ENCODE assay signal across 19 mouse cellular contexts in the genomic region with DNA sequence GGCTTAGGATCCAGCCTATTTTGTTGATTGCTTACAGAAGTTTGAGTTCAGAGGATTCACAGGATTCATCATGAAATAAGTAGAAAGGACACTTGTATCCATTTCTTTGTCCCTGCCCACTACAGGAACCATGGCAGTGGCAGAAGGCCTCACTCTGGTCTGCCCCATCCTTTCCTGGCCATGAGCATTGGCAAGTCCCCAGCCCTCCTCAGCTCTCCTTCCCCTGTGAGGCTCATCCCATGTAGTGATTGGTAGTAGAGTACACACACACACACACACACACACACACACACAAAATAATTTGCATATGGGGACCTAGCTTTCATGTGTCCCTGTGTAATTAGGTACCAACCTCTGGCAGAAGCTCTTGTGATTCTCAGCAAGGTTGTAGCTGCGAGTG.
"Had no signal": no experiment of that assay in that cellular context is flagged by ENCODE, and none has a peak within 500 bp of the region (broad histone marks: within the 10 kb centered on the region; RNA-seq: fewer than 3 reads in every experiment).

No protein-coding gene starts in this region.

- H3K27me3 ChIP-seq: limb, embryonic 13.5 days; liver, embryonic 12.5 days; liver, embryonic 15.5 days; lung, embryonic 15.5 days; megakaryocyte, embryonic 14.5 days; midbrain, embryonic 12.5 days had no signal

- ATAC-seq: intestine, embryonic 16.5 days; liver, embryonic 12.5 days had no signal

- DNase-seq: kidney, adult 18-20 months; kidney, adult 9 months; kidney, postnatal 14 days; kidney, postnatal 4 days; liver; lung, adult 18-20 months; lung, postnatal 10 days; lung, postnatal 36 days; right cerebral cortex, adult 18-20 months; thymus, adult 18-20 months; thymus, postnatal 4 days had no signal

- H3K4me2 ChIP-seq: limb, embryonic 13.5 days; liver, embryonic 12.5 days; liver, embryonic 15.5 days; lung, embryonic 15.5 days; midbrain, embryonic 12.5 days had no signal

- H3K9ac ChIP-seq: limb, embryonic 13.5 days; liver, embryonic 12.5 days; liver, embryonic 15.5 days; lung, embryonic 15.5 days; midbrain, embryonic 12.5 days had no signal

- H3K4me1 ChIP-seq: liver, embryonic 12.5 days; lung, embryonic 15.5 days; midbrain, embryonic 12.5 days had no signal

- H3K9me3 ChIP-seq: limb, embryonic 10.5 days; limb, embryonic 13.5 days; liver, embryonic 12.5 days; liver, embryonic 15.5 days; lung, embryonic 15.5 days; midbrain, embryonic 12.5 days had no signal

- H3K27ac ChIP-seq: limb, embryonic 10.5 days; limb, embryonic 13.5 days; liver, embryonic 12.5 days; liver, embryonic 15.5 days; lung, embryonic 15.5 days; midbrain, embryonic 12.5 days had no signal

- H3K4me3 ChIP-seq: limb, embryonic 10.5 days; limb, embryonic 13.5 days; liver, embryonic 12.5 days; liver, embryonic 15.5 days; lung, embryonic 15.5 days; megakaryocyte, embryonic 14.5 days; midbrain, embryonic 12.5 days had no signal

- H3K36me3 ChIP-seq: limb, embryonic 10.5 days; limb, embryonic 13.5 days; liver, embryonic 12.5 days; liver, embryonic 15.5 days; lung, embryonic 15.5 days; midbrain, embryonic 12.5 days had no signal
